ENCODE assay signal across 30 mouse cellular contexts in genomic region chr17:3208471-3208870, GRCm38 (mm10).
DNase-seq lines count a peak whose midpoint lies in the region; ATAC-seq and TF ChIP-seq lines count a peak whose summit lies in the region.
"Had no signal": no experiment of that assay in that cellular context is flagged by ENCODE, and none has a peak within 500 bp of the region (broad histone marks: within the 10 kb centered on the region; RNA-seq: fewer than 3 reads in every experiment).

No protein-coding gene starts in this region.

- TF ChIP-seq CTCF in gastrocnemius, adult 2 months (IDR thresholded peaks at IDR 0.05) = no peak
- TF ChIP-seq CTCF in forebrain, postnatal 0 days (IDR thresholded peaks at IDR 0.05; ENCODE audit: low read depth) = no peak

- no peak for DNase-seq in gastrocnemius, adult 2 months
- no peak for DNase-seq in gastrocnemius, postnatal 36 days
- peak; percentile 3 for DNase-seq in heart, embryonic 10.5 days (ENCODE audit: low spot score)
- no peak for DNase-seq in heart, postnatal 14 days
- DNase-seq in lung, adult 18-20 months = no peak
- DNase-seq in brain, adult 2 months (ENCODE audit: low read depth, low spot score) = peak; percentile 51
- no peak for DNase-seq in forebrain, postnatal 0 days
- DNase-seq: adrenal gland, postnatal 10 days; adrenal gland, postnatal 36 days; B cell, adult 2 months; cerebellum, adult 11 months; cerebellum, adult 2 months; cerebellum, adult 9-11 months; cerebellum, postnatal 25 days; gastrocnemius, postnatal 25 days; heart, postnatal 10 days; heart, postnatal 4 days had no signal

- intact Hi-C loops in gastrocnemius, adult 2 months (cut with DNase I) = no loop called here
- intact Hi-C loops in gastrocnemius, postnatal 36 days (cut with DNase I) = no loop called here
- intact Hi-C loops in heart, postnatal 14 days (cut with DNase I) = no loop called here

- peaks cover 15% of the 10 kb centered on the region for H3K4me1 ChIP-seq in heart, embryonic 10.5 days
- peaks cover 27% of the 10 kb centered on the region for H3K4me1 ChIP-seq in lung, embryonic 15.5 days
- H3K4me1 ChIP-seq in forebrain, postnatal 0 days (ENCODE audit: insufficient read depth) = peaks cover 8% of the 10 kb centered on the region; the same call in 1 of the 2 replicates

- no peak overlapping the region for H3K4me2 ChIP-seq in lung, embryonic 15.5 days
- no peak overlapping the region for H3K4me2 ChIP-seq in forebrain, postnatal 0 days (ENCODE audit: low read depth)
- H3K4me2 ChIP-seq: embryonic facial prominence, embryonic 12.5 days; embryonic facial prominence, embryonic 15.5 days; heart, embryonic 12.5 days; heart, embryonic 15.5 days; hindbrain, embryonic 14.5 days had no signal

- no peak for ATAC-seq in lung, embryonic 15.5 days (ENCODE audit: borderline replicate concordance, extremely low read depth, low FRiP score, low TSS enrichment)
- no peak for ATAC-seq in forebrain, postnatal 0 days
- ATAC-seq: forebrain, embryonic 14.5 days; hindbrain, postnatal 0 days; inflammation-experienced regulatory T-cells, adult 6 months; intestine, embryonic 16.5 days; Patski had no signal

- peak overlapping the region; percentile 12; the same call in 1 of the 2 replicates for H3K27ac ChIP-seq in gastrocnemius, adult 2 months
- no peak overlapping the region for H3K27ac ChIP-seq in heart, embryonic 10.5 days
- H3K27ac ChIP-seq in lung, embryonic 15.5 days = peak overlapping the region; percentile 58; the same call in 1 of the 2 replicates
- H3K27ac ChIP-seq in forebrain, postnatal 0 days (ENCODE audit: low read depth, low read length) = no peak overlapping the region
- H3K27ac ChIP-seq: embryonic facial prominence, embryonic 12.5 days; embryonic facial prominence, embryonic 15.5 days; heart, embryonic 15.5 days; hindbrain, embryonic 14.5 days; hindbrain, postnatal 0 days had no signal

- H3K4me3 ChIP-seq in gastrocnemius, adult 2 months = no peak overlapping the region
- no peak overlapping the region for H3K4me3 ChIP-seq in heart, embryonic 10.5 days
- no peak overlapping the region for H3K4me3 ChIP-seq in lung, embryonic 15.5 days
- no peak overlapping the region for H3K4me3 ChIP-seq in forebrain, postnatal 0 days (ENCODE audit: low read depth, low read length)
- H3K4me3 ChIP-seq: embryonic facial prominence, embryonic 12.5 days; embryonic facial prominence, embryonic 15.5 days; heart, embryonic 12.5 days; heart, embryonic 15.5 days had no signal

- H3K36me3 ChIP-seq in heart, embryonic 10.5 days = peaks cover 15% of the 10 kb centered on the region
- H3K36me3 ChIP-seq in lung, embryonic 15.5 days = peaks cover 11% of the 10 kb centered on the region
- no peaks in the 10 kb centered on the region; the same call in 1 of the 2 replicates for H3K36me3 ChIP-seq in forebrain, postnatal 0 days (ENCODE audit: insufficient read depth)
- H3K36me3 ChIP-seq: heart, embryonic 15.5 days had no signal

- no peaks in the 10 kb centered on the region for H3K9me3 ChIP-seq in heart, embryonic 10.5 days
- H3K9me3 ChIP-seq in lung, embryonic 15.5 days = no peaks in the 10 kb centered on the region
- no peaks in the 10 kb centered on the region for H3K9me3 ChIP-seq in forebrain, postnatal 0 days (ENCODE audit: low read length)
- H3K9me3 ChIP-seq: embryonic facial prominence, embryonic 12.5 days; embryonic facial prominence, embryonic 15.5 days; G1E; heart, embryonic 12.5 days; heart, embryonic 15.5 days had no signal

- 93% methylated on average over 1 of the region's 1 CpGs for WGBS in heart, embryonic 10.5 days
- 66% methylated on average over 1 of the region's 1 CpGs for WGBS in lung, embryonic 15.5 days
- 79% methylated on average over 1 of the region's 1 CpGs for WGBS in forebrain, postnatal 0 days

- H3K9ac ChIP-seq in lung, embryonic 15.5 days = no peak overlapping the region
- H3K9ac ChIP-seq in forebrain, postnatal 0 days = no peak overlapping the region
- H3K9ac ChIP-seq: embryonic facial prominence, embryonic 12.5 days; embryonic facial prominence, embryonic 15.5 days; heart, embryonic 12.5 days; heart, embryonic 15.5 days; hindbrain, embryonic 14.5 days had no signal

- no peaks in the 10 kb centered on the region for H3K27me3 ChIP-seq in heart, embryonic 10.5 days (ENCODE audit: insufficient read depth, poor library complexity, severe bottlenecking)
- H3K27me3 ChIP-seq in lung, embryonic 15.5 days = no peaks in the 10 kb centered on the region
- H3K27me3 ChIP-seq in forebrain, postnatal 0 days (ENCODE audit: insufficient read depth, low read length) = no peaks in the 10 kb centered on the region
- H3K27me3 ChIP-seq: CH12.LX; embryonic facial prominence, embryonic 12.5 days; embryonic facial prominence, embryonic 15.5 days; heart, embryonic 12.5 days; heart, embryonic 15.5 days; Patski had no signal

Comparison
In these comparisons a context has a peak if more than half of its experiments do, and no peak if none do; other contexts are left out.
1. DNase-seq: peak in heart, embryonic 10.5 days (single experiment) and brain, adult 2 months (single experiment); none in gastrocnemius, adult 2 months (single experiment), gastrocnemius, postnatal 36 days (0 of 2), heart, postnatal 14 days (0 of 2), lung, adult 18-20 months (0 of 2) and forebrain, postnatal 0 days (single experiment).
2. H3K27ac ChIP-seq: peak in gastrocnemius, adult 2 months (single experiment) and lung, embryonic 15.5 days (single experiment); none in heart, embryonic 10.5 days (single experiment) and forebrain, postnatal 0 days (single experiment).